Mouse (Mus musculus): ENCODE results near the gene Cdon.

Gene Cdon

DNA sequence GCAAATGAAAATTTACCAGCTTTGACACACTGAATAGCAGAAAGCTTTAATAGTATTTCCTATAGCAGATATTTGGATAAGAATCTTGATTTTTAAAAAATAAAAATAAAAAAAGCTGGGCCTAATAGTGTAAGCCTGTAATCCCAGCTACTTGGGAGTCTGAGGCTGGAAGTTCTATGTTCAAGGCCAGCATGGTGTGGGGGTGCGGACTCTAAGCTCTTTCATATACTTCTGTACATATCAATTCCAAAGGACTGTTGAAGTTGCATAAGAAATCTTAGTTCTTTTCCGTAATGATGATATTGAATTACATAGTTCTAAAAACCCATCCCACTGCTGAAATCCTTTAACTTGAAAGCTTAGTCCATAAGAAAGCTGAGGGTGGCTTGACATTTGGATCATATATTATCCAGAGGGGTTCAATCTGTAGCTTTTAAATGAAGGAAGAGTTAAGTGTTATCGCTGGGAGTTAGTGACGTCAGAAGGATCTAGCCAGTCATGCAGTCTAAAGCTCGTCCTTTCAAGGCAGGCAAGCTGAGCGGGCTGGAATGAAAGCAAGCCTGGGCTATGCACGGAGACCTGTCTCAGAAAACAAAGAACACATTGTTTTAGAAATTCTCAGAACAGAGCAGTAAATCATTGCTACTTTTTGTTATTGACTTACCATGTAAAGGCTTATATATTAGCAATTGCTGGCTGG is 72.3 kb downstream of the Cdon start:
- DNase-seq (ENCODE audit: low spot score in 2 of 2): no peak

DNA sequence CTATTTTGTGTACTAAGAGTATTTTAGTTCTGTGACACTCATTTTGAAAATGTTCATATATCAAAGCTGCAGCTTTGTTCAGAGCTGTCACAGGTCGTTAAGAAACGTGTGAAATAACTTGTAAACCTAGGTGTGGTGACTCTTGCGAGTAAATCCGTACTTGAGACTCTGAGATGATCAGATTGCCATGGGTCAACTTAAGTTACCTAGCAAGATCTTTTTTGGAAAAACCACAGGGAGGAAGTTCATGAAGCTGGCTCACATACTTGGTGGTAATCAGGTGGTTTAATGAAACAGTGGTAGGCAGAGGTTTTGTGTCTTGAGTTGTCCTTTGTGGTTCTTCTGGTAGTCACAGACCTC is 72.8 kb downstream of the Cdon start:
- no peak for DNase-seq (ENCODE audit: low spot score in 2 of 2)

DNA sequence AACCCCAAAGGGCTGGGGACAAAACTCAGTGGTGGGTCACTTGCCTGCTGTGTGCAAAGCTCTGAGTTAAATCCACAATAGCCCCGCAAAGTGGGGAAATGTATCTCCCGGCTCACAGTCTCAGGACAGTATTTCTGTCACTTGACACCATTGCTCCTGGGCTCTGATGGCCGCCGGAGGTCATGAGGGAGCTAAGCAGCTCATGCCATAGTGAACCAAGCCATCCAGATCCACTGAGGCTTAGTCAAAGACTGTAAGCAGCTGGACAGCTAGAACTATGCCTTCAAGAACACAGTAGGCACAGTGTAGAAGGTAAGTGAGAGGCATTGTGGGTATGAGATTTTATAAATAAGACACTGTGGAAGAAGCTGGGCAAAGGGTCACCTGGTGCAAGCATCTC is 74.0 kb downstream of the Cdon start:
- DNase-seq (ENCODE audit: low spot score in 2 of 2): no peak

DNA sequence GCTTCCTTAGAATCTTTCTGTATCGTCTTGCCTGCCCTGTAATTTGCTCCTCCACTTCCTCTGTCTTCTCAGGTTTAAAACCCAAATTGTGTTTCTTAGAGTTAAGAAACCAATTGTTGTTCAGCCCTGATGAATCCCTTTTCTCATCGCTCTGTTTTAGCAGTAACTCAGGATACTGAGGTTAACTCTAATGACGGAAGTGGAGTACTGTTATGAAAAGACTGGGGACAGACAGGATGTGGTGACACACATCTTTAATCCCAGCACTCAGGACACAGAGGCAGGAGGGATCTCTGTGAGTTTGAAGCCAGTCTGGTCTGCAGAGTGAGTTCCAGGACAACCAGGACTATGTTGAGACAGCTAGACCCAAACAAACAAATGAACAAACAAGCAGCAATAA is 74.5 kb downstream of the Cdon start:
- no peak for DNase-seq (ENCODE audit: low spot score in 2 of 2)

DNA sequence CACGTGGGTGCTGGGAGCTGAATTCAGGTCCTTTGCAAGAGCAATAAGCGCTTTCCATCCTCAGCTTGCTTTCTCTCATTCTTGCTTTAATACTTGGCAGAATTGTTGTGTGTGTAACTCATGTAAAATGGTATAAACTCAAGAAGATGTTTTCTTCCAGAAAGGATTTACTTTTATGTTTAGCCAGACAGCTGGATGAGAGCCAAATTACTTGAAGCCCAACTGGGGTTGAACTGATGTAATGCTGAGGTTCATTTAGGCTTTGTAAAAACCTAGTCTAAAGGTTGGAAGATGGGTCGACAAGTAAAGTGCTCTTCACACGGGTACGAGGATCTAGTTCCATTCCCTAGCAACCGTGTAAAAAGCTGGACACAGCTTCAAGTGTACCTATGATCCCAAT is 79.0 kb downstream of the Cdon start:
- no peak for DNase-seq (ENCODE audit: low spot score in 2 of 2)

DNA sequence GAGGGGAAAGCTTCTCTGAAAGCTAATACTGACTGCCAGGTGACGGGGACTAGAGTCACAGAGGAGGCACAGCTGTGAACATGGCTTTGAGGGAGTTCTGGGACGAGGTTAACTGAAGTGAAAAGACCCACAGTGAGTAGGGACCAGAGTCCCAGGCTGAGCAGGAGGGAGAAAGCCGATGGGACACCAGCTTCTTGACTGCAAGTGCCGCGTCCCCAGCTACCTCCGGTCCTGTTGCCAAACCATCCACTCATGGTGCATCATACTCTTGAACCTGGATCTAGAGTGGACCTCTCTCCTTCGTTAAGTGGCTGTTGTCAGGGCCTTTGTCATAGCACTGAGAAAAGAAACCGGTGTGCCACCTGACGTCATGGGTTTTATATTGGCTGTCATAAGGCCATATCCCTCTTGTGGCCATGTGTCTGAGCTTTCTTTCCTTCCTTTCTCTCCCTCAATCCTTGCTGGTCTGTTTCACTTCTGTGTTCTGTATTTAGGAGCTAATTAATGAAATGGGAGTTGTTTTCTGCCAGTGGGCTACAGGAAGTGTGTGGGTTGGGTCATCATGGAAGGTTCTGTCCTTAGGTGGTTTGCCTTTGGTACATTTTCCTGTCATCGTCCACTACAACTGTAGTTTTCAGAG is 81.6 kb downstream of the Cdon start:
- DNase-seq (ENCODE audit: low spot score in 2 of 2): no peak

DNA sequence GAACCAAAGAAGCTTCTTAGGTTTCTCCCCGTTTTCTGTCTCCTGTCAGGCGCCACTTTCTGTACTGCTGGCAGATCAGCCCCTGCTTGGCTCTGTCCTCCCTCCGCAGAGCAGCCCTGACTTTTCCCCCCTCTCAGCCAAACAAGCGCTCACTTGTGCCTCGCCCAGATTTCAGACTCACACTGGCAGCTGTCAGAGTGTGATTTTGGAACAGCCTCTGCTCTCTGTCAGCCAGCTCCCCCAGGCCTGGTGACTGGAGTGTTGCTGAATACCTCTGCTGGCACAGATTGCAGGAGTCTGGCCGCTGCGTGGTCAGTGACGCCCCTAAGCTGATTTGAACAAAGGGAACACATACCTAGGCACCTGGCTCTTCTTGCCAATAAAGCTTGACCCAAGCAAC is 87.3 kb downstream of the Cdon start:
- DNase-seq (ENCODE audit: low spot score in 2 of 2): no peak

DNA sequence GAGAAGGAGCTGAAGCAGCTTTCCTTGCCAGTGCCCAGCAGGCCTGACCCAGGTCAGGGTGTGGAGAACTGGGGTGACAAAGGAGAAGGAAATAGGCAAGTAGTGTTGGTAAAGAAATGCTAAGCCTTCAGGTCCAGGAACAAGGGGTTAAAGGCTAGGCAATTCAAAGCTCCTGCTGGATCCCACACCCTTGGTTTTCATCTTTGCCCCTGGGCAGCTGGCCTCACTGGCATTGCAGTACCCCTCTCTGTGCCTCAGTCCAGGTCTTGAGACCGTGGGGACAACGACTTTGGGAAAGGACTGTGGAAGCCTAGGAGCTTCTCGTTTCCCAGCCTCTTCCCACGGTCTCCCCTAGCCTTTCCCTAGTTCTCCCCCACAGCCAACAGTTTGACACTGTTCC is 93.0 kb downstream of the Cdon start:
- DNase-seq (ENCODE audit: low spot score in 2 of 2): no peak

DNA sequence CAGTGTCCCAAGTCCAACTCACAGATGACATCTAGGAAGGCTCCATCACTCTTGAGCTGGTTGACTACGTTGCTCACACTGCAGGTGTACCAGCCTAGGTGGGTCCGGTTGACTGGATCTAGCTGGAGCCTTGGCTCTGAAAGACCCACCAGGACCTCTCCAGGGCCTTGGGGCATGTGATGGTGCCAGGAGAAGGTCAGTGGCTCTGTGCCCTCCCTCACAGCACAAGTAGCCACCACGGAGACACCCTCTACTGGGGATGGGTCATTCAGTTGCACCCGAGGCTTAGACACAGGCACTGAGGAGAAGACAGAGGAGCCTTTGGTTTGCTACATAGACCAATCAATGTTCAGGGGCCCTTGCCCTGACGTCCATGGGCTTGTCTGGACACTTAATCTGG is 95.3 kb downstream of the Cdon start:
- no peak for DNase-seq (ENCODE audit: low spot score in 2 of 2)

DNA sequence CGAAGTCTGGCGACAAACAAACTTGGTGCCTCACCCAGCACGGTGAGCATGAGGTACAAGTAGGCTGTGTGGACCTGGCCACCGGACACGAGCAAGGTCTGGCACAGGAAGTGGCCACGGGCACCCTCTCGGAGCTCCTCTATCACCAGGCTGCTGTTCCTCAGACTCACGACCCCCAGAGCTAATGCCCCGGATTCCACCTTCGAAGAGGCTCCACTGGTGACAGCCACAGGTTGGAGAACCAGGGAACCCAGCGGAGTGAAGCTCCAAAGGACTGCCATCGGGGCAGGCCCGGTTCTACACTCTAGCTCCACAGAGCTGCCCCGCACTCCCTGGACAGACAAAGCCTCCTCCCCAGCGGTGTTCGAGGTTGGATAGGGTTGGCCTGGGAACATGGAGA is 95.8 kb downstream of the Cdon start:
- DNase-seq (ENCODE audit: low spot score in 2 of 2): no peak

DNA sequence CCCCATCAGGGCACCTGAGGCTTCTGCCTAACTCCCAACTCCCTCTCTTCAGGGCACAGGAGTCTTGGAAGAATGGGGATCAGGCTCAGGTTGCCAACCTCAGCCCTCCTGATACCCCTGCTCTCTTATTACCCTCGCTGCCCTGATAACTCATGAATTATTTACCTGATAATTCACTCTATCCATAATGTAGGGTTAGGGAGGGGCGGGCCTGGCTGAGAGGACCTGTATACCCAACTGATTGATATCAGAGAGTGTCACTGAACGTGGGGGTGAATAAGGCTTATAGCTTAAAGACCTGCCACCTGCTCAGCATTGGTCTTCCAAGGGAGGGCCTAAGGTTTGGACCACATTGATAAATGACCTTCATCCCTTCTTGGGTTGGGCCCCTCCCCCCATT is 97.2 kb downstream of the Cdon start, which contains the start of gene Gm1113:
Gene Gm1113, minus strand, starts transcription at position 101 of the 400 bp plus-strand sequence.
- no peak for DNase-seq (ENCODE audit: low spot score in 2 of 2)

DNA sequence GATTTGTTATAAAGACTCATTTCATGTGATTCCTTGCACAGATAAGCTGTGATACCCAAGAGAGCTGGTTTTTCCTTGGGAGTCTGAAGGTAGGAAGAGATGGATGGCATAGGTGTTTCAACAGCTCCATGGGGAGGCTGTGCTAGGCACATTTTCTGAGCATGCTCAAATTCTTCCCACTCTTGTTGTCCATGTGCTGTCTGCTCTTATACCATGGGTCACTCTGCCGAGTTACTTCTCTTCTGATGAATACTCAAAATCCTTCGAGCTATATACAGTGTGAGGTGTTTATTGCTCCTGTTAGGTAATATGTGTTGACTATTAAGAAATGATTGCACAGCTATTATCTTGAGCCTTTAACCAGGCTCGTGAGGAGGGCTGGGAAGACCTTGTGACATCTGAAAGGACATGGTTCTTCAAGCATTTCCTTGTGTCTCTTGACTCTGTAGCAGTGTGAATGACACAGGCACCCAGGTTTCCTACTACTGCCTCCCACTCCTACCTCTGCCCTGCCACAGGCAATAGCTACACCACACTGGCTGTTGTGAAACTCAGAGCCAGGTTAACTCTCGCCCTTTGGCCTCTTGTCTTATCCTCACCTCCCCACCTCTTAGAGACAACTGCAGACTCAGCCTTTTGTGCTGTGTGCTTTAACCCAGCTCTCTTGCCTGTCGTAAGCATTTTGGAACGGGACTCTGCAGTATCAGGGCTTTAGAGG is 99.9 kb downstream of the Cdon start:
- DNase-seq (ENCODE audit: low spot score in 2 of 2): no peak

DNA sequence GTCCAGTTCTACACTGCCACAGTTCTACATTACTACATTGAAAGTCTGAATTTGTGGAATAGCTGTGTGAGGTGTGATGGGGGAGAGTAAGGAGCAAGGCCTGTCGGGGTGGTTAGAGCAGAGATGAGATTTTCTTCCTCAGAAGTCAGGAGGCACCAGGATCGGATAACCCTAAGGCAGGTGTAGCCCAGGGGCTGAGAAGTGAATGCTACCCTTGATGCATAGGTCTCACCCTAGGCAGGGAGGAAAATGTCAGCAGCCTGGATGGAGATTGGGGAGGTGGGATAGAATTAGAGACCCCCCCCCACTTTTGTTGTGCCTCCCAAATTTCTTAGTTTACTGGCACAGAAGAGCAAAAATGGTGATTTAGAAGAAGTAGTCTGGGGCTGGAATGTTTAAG is 101.3 kb downstream of the Cdon start:
- DNase-seq (ENCODE audit: low spot score in 2 of 2): no peak

DNA sequence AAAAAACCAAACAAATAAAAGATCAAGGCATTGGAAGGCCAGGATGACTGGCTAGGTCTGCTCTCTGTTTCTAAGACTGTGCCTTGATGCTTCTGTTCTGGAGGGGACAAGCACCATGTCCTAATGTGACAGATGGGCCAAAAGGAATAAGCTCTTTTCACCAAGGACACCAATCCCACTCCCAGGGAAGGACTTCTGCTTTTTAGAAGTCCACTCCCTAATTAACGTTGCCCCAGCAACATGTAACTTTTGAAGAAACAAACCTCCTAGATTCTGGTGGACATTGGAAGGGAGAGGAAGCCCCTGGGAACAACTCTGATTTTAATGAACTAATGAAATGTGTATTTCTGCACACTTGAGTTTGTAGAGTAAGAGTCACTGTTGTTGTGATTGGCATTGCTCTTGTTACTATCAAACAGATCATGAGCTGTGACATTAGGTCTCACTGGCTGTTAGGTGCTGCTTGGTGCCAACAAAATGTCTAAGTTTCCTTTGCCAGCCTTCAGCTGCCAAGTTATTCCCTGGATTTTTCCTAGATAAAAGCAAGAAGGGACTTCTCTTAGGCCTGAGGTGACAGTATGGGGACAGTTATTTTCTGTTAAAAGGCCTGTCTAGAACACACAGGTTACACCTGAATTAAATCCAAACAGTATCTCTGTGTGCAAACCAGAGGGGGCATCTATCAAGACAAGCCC is 102.0 kb downstream of the Cdon start:
- no peak for DNase-seq (ENCODE audit: low spot score in 2 of 2)

DNA sequence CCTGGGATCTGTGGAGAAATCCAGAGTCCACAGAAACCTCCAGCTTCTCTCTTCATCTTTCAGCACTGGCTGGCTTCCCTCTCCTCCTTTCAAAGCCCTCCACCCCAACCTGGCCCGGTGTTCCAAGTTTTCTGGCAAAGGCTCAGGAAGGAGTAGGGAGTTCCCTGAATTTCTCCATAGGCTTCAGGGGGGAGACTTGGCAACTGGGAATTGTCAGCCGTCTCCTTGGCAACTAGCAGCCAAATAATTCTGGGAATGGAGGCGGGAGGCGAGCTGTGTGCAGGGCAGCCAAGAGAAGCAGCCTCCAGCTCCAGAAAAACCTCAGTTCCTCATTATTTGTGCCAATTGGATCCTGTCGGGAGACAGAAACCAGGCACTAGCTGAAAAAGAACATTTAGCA is 102.6 kb downstream of the Cdon start:
- DNase-seq (ENCODE audit: low spot score in 2 of 2): no peak

DNA sequence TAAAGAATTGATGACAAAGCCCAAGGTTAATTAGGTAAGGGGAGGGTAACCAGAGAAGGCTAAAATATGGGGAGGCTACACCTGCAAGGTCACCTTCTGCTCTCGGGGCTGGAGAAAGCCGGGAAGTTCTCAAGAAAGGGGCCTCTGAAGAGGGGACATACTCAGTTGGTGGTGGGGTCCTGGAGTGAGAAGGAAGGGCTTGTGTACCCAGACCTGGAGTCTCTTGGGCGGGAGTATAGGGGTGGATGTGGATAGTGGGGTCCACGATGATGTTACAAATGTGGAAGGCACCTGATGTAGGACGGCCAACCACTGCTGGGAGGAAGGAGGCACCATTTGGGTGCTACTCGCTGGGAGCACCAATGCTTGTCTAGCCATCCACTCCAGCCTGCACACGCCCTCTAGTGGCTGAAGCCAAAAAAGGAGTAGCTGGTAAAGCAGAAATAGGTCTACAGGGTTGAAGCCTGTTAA is 103.0 kb downstream of the Cdon start:
- DNase-seq (ENCODE audit: low spot score in 2 of 2): peak in 1 of 2 experiments; percentile 41

DNA sequence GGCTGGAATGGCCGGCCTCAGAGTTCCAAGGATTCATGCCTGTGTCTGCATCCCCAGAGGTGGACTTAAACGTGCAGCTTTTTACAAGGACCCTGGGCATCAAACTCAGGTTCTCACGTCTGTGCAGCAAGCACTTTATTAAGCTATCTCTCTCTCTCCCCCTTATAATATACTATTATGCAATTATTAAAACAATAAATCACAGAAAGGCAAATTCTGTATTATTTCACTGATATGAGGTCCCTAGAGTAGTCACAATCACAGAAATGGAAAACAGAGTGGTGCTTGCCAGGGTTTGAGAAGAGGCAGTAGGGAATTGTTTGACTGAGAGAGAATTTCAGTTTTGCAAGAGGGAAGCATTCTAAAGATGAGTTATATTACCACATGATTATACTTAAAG is 108.2 kb downstream of the Cdon start:
- no peak for DNase-seq (ENCODE audit: low spot score in 2 of 2)

DNA sequence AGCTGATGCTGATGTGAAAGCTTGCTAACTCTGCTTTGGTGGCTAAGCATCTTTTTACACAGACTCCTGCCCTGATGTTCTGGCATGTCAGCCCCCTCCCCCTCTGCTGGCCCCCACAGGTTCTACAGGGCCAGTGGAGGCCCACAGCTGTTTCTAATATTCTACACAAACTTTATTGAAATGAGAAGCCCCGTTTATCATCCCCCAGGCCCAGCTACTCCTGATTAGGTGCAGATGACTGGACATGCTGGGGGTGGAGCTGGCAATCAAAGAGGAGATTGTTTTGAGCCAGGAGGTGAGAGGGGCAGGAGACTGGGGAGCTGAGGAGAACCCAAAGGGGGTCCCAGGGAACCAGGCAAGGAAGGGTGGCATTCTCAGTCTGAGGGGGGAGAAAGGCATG is 108.9 kb downstream of the Cdon start:
- no peak for DNase-seq (ENCODE audit: low spot score in 2 of 2)

DNA sequence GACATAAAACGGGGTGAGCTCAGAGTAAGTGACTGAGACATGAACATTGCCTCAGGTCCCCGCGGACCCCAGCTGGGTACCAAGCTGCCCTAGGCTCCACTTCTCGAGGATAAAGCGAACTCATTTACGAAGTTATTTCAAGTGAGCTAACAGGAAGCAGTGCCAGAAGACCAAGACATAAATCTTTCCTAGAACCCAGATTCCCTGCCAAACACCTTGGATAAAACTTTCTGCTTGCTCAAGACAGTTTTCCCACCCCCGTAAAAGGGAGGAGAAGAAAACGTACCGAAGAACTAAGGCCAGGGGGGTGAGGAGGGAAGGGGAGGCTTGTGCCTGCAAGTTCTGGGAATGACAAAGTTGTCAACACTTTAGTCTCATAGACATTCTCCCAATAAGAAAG is 112.3 kb downstream of the Cdon start:
- DNase-seq (ENCODE audit: low spot score in 2 of 2): no peak

DNA sequence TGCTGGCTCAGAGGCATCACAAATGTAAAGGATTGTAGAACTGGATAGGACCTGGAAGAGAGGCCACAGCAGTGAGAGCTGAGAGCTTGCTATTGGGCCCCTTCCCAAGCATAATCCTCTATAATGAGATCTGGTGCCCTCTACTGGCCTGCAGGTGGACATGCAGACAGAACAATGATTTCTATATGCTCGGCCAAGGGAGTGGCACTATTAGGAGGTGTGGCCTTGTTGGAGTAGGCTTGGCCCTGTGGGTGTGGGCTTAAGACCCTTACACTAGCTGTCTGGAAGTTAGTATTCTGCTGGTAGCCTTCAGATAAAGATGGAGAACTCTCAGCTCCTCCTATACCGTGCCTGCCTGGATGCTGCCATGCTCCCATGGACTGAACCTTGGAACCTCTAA is 114.2 kb downstream of the Cdon start:
- peak in 1 of 2 experiments; percentile 12 for DNase-seq (ENCODE audit: low spot score in 2 of 2)

DNA sequence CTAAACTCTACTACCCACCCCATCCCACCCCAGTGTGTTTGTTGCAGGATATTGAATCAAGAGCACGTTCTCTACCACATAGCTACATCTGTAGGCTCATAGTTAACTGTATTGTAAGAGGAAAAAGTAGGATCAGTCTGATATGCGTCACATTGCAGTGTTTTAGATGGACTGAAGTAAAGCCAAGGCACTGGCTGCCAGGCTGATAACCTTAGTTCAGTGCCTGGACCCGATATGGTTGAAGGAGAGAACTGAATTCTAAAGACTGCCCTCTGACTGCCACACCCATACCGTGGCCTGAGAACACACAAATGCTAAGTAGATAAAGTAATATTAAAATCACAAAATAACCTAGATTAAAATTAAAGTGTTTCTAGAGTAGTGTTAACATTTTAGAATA is 114.9 kb downstream of the Cdon start:
- DNase-seq (ENCODE audit: low spot score in 2 of 2): no peak

DNA sequence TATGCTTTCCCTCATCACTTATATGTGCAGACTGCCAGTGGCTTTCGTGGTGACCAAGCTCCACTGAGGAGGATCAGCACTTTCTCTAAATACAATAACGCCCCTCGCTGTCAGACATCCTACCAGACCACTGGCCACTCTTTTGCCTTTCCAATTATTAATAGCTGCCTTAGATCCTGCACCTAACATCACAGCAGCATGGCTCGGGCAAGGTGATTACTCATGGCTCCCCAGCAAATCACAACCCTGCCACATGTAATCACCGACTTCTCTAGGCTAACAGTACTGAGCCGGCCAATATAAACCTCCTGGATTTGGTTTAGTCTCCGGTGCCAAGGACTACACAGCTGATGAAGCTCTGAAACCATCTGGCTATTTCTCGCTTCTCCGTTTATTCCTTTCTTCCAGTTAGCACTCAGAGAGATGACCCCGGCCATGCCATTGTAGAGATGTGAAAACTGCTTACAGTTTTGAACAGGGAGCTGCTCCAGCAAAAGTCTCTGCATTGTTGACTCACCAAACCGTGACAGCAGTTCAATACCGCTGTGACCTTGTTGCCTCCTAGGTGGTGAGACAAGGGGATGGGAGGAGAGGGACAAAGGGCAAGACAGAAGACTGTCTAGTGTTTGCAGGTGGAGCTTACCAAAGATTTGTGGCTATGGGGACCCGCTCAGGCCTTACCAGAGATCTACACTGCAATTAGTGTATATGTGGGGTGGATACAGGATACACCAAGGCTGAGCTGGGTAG is 118.2 kb downstream of the Cdon start:
- no peak for DNase-seq (ENCODE audit: low spot score in 2 of 2)
